Mouse (Mus musculus): ENCODE results near the gene Bnc2.

Gene Bnc2

GRCm38 (mm10) chr4:84324371-84324770, 350.7 kb downstream of the Bnc2 start:
- no peak for DNase-seq (ENCODE audit: low read depth, low spot score)

- DNase-seq (ENCODE audit: low read depth, low spot score): no peak
Measured at GRCm38 (mm10) chr4:84321598-84321997, 353.5 kb downstream of the Bnc2 start.

GRCm38 (mm10) chr4:84317421-84317820, 357.7 kb downstream of the Bnc2 start:
- no peak for DNase-seq (ENCODE audit: low read depth, low spot score)

- no peak for DNase-seq (ENCODE audit: low read depth, low spot score)
Measured at GRCm38 (mm10) chr4:84311371-84311770, 363.7 kb downstream of the Bnc2 start.

GRCm38 (mm10) chr4:84310851-84311250, 364.2 kb downstream of the Bnc2 start:
- DNase-seq (ENCODE audit: low read depth, low spot score): no peak

- no peak for DNase-seq (ENCODE audit: low read depth, low spot score)
Measured at GRCm38 (mm10) chr4:84308226-84308862, 366.7 kb downstream of the Bnc2 start.

GRCm38 (mm10) chr4:84306928-84307606, 368.0 kb downstream of the Bnc2 start:
- no peak for DNase-seq (ENCODE audit: low read depth, low spot score)

GRCm38 (mm10) chr4:84302949-84303348, 372.1 kb downstream of the Bnc2 start:
- no peak for DNase-seq (ENCODE audit: low read depth, low spot score)

- DNase-seq (ENCODE audit: low read depth, low spot score): no peak
Measured at GRCm38 (mm10) chr4:84285153-84285552, 389.9 kb downstream of the Bnc2 start.

- DNase-seq (ENCODE audit: low read depth, low spot score): no peak
Measured at GRCm38 (mm10) chr4:84282651-84283050, 392.4 kb downstream of the Bnc2 start.

GRCm38 (mm10) chr4:84278156-84278555, 396.9 kb downstream of the Bnc2 start:
- no peak for DNase-seq (ENCODE audit: low read depth, low spot score)

- no peak for DNase-seq (ENCODE audit: low read depth, low spot score)
Measured at GRCm38 (mm10) chr4:84276081-84276480, 399.0 kb downstream of the Bnc2 start.

- peak; percentile 13 for DNase-seq (ENCODE audit: low read depth, low spot score)
Measured at GRCm38 (mm10) chr4:84274158-84274557, 400.9 kb downstream of the Bnc2 start.

- DNase-seq (ENCODE audit: low read depth, low spot score): no peak
Measured at GRCm38 (mm10) chr4:84272867-84273266, 402.2 kb downstream of the Bnc2 start.

GRCm38 (mm10) chr4:84269845-84270244, 405.2 kb downstream of the Bnc2 start:
- DNase-seq (ENCODE audit: low read depth, low spot score): no peak

GRCm38 (mm10) chr4:84247356-84247755, 427.7 kb downstream of the Bnc2 start:
- no peak for DNase-seq (ENCODE audit: low read depth, low spot score)

GRCm38 (mm10) chr4:84232346-84232745, 442.7 kb downstream of the Bnc2 start:
- peak; percentile 83 for DNase-seq (ENCODE audit: low read depth, low spot score)

- no peak for DNase-seq (ENCODE audit: low read depth, low spot score)
Measured at GRCm38 (mm10) chr4:84231251-84231650, 443.8 kb downstream of the Bnc2 start.

GRCm38 (mm10) chr4:84229189-84229960, 445.7 kb downstream of the Bnc2 start:
- DNase-seq (ENCODE audit: low read depth, low spot score): peak; percentile 80

GRCm38 (mm10) chr4:84228551-84228950, 446.5 kb downstream of the Bnc2 start:
- DNase-seq (ENCODE audit: low read depth, low spot score): no peak

All from ZHBTc4 (cell line).